Mouse (Mus musculus): Measurements from ENCODE around the gene Ifna7. TPM values are rescaled to one million over a fixed set of nuclear protein-coding genes. Genes with fewer than 3 reads are reported as not detected.
"Not testable (repeated sequence)": the region's sequence is repeated elsewhere in the genome, so short reads cannot be mapped to it uniquely, and the experiment has no call there.

Gene Ifna7
- not detected in 2 replicates for polyA plus RNA-seq (2011; ENCODE audit: insufficient read length, low read depth, missing spikeins)

GRCm38 (mm10) chr4:88815928-88816327 lies at the start of gene Ifna7:
Gene Ifna7 (plus strand): TSS chr4:88816228.
- Histone ChIP-seq H3K4me1 (ENCODE audit: control insufficient read depth, insufficient read depth, low read length) (no peaks in the 10 kb centered on the region), H3K27ac (ENCODE audit: insufficient read depth, low read length) (no peak within 1 kb of the TSS), H3K4me3 (ENCODE audit: insufficient read depth, low read length) (no peak within 1 kb of the TSS)
- TF ChIP-seq POLR2A (IDR thresholded peaks at IDR 0.05; ENCODE audit: low read depth, low read length) (no peak), CTCF (IDR thresholded peaks at IDR 0.05; ENCODE audit: borderline replicate concordance, insufficient read depth, low read length) (no peak)

DNA sequence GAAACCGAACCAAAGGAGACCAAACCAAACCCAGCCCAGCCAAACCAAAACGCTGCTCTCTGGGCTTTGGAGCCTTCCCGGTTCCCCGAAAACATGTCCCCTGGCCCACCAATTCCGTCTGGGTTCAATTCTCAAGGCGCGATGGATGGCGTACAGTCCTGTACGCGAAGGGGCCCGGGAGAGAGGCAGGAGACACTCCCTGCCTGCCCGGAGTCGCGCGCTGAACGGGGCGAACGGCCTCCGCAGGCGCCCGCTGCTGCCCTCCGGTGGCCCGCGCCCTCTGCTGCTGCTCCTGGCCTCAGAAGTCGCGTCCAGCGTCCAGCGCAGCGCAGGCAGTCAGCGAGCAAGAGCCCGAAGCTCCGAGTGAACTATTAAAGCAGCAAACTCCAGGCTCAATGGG lies 42.5 kb upstream of the Ifna7 start, which contains the start of gene Gm13290:
Gene Gm13290, plus strand, starts transcription at position 301 of the 400 bp plus-strand sequence.
- H3K4me3 ChIP-seq (ENCODE audit: insufficient read depth, low read length); H3K27ac ChIP-seq (ENCODE audit: insufficient read depth, low read length); H3K4me1 ChIP-seq (ENCODE audit: control insufficient read depth, insufficient read depth, low read length): not testable (repeated sequence)

- H3K4me3 ChIP-seq (ENCODE audit: insufficient read depth, low read length); H3K27ac ChIP-seq (ENCODE audit: insufficient read depth, low read length); H3K4me1 ChIP-seq (ENCODE audit: control insufficient read depth, insufficient read depth, low read length): not testable (repeated sequence)
Observed at GRCm38 (mm10) chr4:88776622-88777021, 39.4 kb upstream of the Ifna7 start, which contains the start of gene Gm13289. Gene Gm13289 (plus strand): TSS chr4:88776922.

DNA sequence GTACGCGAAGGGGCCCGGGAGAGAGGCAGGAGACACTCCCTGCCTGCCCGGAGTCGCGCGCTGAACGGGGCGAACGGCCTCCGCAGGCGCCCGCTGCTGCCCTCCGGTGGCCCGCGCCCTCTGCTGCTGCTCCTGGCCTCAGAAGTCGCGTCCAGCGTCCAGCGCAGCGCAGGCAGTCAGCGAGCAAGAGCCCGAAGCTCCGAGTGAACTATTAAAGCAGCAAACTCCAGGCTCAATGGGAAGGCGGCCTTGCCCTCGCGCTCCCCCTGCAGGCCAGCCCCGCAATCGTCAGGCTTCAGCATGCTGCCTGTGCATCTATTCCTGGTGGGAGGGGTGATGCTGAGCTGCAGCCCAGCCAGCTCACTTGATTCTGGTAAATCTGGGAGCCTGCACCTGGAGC lies 36.5 kb upstream of the Ifna7 start, which contains the start of gene Gm13272:
Gene Gm13272, plus strand, starts transcription at position 301 of the 400 bp plus-strand sequence.
- H3K4me1 ChIP-seq (ENCODE audit: control insufficient read depth, insufficient read depth, low read length); H3K4me3 ChIP-seq (ENCODE audit: insufficient read depth, low read length); H3K27ac ChIP-seq (ENCODE audit: insufficient read depth, low read length): not testable (repeated sequence)

- H3K4me3 ChIP-seq (ENCODE audit: insufficient read depth, low read length); H3K4me1 ChIP-seq (ENCODE audit: control insufficient read depth, insufficient read depth, low read length); H3K27ac ChIP-seq (ENCODE audit: insufficient read depth, low read length): not testable (repeated sequence)
Observed at GRCm38 (mm10) chr4:88780320-88780719, 35.7 kb upstream of the Ifna7 start.

GRCm38 (mm10) chr4:88781831-88782230 lies 34.2 kb upstream of the Ifna7 start, which contains the start of gene Ifnz:
Gene Ifnz (plus strand): TSS chr4:88782131.
- not testable (repeated sequence) for H3K4me1 ChIP-seq (ENCODE audit: control insufficient read depth, insufficient read depth, low read length)
- Histone ChIP-seq H3K4me3 (ENCODE audit: insufficient read depth, low read length) (peak within 1 kb of the TSS; percentile 35; the same call in 1 of the 2 replicates), H3K27ac (ENCODE audit: insufficient read depth, low read length) (peak within 1 kb of the TSS; percentile 92)

- peak overlapping the region; percentile 92 for H3K27ac ChIP-seq (ENCODE audit: insufficient read depth, low read length)
Observed at GRCm38 (mm10) chr4:88782335-88782734, 33.7 kb upstream of the Ifna7 start.

GRCm38 (mm10) chr4:88785409-88785808 lies 30.6 kb upstream of the Ifna7 start, which contains the start of gene Gm13276:
Gene Gm13276 (plus strand): TSS chr4:88785709.
- not testable (repeated sequence) for H3K4me1 ChIP-seq (ENCODE audit: control insufficient read depth, insufficient read depth, low read length); H3K4me3 ChIP-seq (ENCODE audit: insufficient read depth, low read length); H3K27ac ChIP-seq (ENCODE audit: insufficient read depth, low read length)

More at GRCm38 (mm10) chr4:88782335-88782734, 33.7 kb upstream of the Ifna7 start:
- peak overlapping the region; percentile 35; the same call in 1 of the 2 replicates for H3K4me3 ChIP-seq (ENCODE audit: insufficient read depth, low read length)
- H3K4me1 ChIP-seq (ENCODE audit: control insufficient read depth, insufficient read depth, low read length): not testable (repeated sequence)

GRCm38 (mm10) chr4:88788402-88788801 lies 27.6 kb upstream of the Ifna7 start, which contains the start of gene Gm13277:
Gene Gm13277 (plus strand): TSS chr4:88788632.
- not testable (repeated sequence) for H3K4me1 ChIP-seq (ENCODE audit: control insufficient read depth, insufficient read depth, low read length); H3K4me3 ChIP-seq (ENCODE audit: insufficient read depth, low read length); H3K27ac ChIP-seq (ENCODE audit: insufficient read depth, low read length)
- TF ChIP-seq CTCF (IDR thresholded peaks at IDR 0.05; ENCODE audit: borderline replicate concordance, insufficient read depth, low read length): peak; percentile 43; the same call in 1 of the 2 replicates

GRCm38 (mm10) chr4:88791250-88791649 lies 24.8 kb upstream of the Ifna7 start, which contains the start of gene Gm13278:
Gene Gm13278 (plus strand): TSS chr4:88791550.
- H3K4me3 ChIP-seq (ENCODE audit: insufficient read depth, low read length); H3K4me1 ChIP-seq (ENCODE audit: control insufficient read depth, insufficient read depth, low read length); H3K27ac ChIP-seq (ENCODE audit: insufficient read depth, low read length): not testable (repeated sequence)

- H3K4me1 ChIP-seq (ENCODE audit: control insufficient read depth, insufficient read depth, low read length); H3K27ac ChIP-seq (ENCODE audit: insufficient read depth, low read length); H3K4me3 ChIP-seq (ENCODE audit: insufficient read depth, low read length): not testable (repeated sequence)
Observed at GRCm38 (mm10) chr4:88793936-88794675, 21.9 kb upstream of the Ifna7 start, which contains the start of gene Gm13275. Gene Gm13275 (plus strand): TSS chr4:88794487.

DNA sequence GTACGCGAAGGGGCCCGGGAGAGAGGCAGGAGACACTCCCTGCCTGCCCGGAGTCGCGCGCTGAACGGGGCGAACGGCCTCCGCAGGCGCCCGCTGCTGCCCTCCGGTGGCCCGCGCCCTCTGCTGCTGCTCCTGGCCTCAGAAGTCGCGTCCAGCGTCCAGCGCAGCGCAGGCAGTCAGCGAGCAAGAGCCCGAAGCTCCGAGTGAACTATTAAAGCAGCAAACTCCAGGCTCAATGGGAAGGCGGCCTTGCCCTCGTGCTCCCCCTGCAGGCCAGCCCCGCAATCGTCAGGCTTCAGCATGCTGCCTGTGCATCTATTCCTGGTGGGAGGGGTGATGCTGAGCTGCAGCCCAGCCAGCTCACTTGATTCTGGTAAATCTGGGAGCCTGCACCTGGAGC lies 18.9 kb upstream of the Ifna7 start, which contains the start of gene Gm13279:
Gene Gm13279, plus strand, starts transcription at position 301 of the 400 bp plus-strand sequence.
- not testable (repeated sequence) for H3K27ac ChIP-seq (ENCODE audit: insufficient read depth, low read length); H3K4me1 ChIP-seq (ENCODE audit: control insufficient read depth, insufficient read depth, low read length); H3K4me3 ChIP-seq (ENCODE audit: insufficient read depth, low read length)

DNA sequence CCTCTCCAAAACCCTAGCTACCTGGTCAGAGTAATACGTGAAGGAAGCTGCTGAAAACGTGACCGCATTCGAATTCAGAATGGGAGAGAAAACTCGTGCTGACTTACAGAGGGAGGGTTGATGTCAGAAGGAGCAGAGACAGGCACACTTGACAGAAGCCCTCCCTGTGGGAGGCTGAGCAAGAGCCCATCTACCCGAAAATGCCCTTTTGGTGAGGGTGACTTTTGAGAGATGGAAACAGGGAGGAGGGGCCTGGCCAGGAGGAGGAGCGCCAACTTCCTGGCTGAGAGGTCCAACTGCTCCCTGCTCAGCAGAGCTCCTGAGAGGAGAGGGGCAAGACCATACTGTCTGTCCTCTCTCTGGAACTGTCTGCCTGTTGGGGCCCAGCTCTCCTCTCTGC lies 16.7 kb upstream of the Ifna7 start, which contains the start of gene Gm13285:
Gene Gm13285, plus strand, starts transcription at position 301 of the 400 bp plus-strand sequence.
- not testable (repeated sequence) for H3K4me1 ChIP-seq (ENCODE audit: control insufficient read depth, insufficient read depth, low read length); H3K4me3 ChIP-seq (ENCODE audit: insufficient read depth, low read length)

GRCm38 (mm10) chr4:88802954-88803353 lies 13.1 kb upstream of the Ifna7 start, which contains the start of gene Gm13287:
Gene Gm13287 (plus strand): TSS chr4:88803254.
- H3K27ac ChIP-seq (ENCODE audit: insufficient read depth, low read length); H3K4me3 ChIP-seq (ENCODE audit: insufficient read depth, low read length); H3K4me1 ChIP-seq (ENCODE audit: control insufficient read depth, insufficient read depth, low read length): not testable (repeated sequence)

More for the DNA sequence above, 16.7 kb upstream of the Ifna7 start, which contains the start of gene Gm13285:
- not testable (repeated sequence) for H3K27ac ChIP-seq (ENCODE audit: insufficient read depth, low read length)

DNA sequence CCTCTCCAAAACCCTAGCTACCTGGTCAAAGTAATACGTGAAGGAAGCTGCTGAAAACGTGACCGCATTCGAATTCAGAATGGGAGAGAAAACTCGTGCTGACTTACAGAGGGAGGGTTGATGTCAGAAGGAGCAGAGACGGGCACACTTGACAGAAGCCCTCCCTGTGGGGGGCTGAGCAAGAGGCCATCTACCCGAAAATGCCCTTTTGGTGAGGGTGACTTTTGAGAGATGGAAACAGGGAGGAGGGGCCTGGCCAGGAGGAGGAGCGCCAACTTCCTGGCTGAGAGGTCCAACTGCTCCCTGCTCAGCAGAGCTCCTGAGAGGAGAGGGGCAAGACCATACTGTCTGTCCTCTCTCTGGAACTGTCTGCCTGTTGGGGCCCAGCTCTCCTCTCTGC lies 10.8 kb upstream of the Ifna7 start, which contains the start of gene Gm13288:
Gene Gm13288, plus strand, starts transcription at position 301 of the 400 bp plus-strand sequence.
- not testable (repeated sequence) for H3K4me3 ChIP-seq (ENCODE audit: insufficient read depth, low read length); H3K27ac ChIP-seq (ENCODE audit: insufficient read depth, low read length); H3K4me1 ChIP-seq (ENCODE audit: control insufficient read depth, insufficient read depth, low read length)
